Mouse (Mus musculus): ENCODE measurements around the gene Tmprss9. TPM values are rescaled to one million over a fixed set of nuclear protein-coding genes. Genes with fewer than 3 reads are reported as not detected.

Gene Tmprss9
- polyA plus RNA-seq, 1 experiment: 0.33 TPM

DNA sequence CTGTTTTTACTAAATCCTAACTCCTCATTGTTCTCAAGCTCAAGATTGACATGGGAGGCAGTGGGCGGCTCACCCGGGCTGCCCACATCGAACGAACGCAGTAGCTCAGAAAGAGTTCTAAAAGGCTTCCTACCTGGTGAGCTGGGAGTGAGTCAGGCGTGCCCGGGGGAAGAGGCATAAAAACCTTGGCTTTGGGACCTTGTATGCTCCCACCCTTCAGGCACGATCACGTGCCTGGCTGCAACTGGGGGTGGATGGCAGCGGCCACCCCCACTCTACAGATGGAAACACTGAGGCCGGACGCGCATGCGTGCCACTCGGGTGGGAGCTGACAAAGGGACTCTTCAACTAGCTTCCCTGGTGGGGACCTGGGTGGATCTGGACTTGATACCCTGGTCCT, 29.3 kb upstream of the Tmprss9 start:
- Histone ChIP-seq H3K4me1 (ENCODE audit: control insufficient read depth, insufficient read depth, low read length) (no peaks in the 10 kb centered on the region), H3K27ac (ENCODE audit: insufficient read depth, low read depth, low read length) (no peak overlapping the region), H3K27me3 (replicated peaks; ENCODE audit: control insufficient read depth, insufficient read depth, low read length) (no peaks in the 10 kb centered on the region; the same call in 1 of the 2 replicates), H3K4me3 (ENCODE audit: insufficient read depth, low read depth, low read length) (no peak overlapping the region), H3K36me3 (ENCODE audit: control insufficient read depth, insufficient read depth, low read length) (no peaks in the 10 kb centered on the region)
- DNase-seq: no peak
- WGBS: 77% methylated on average over 15 of the region's 15 CpGs
- no peak for TF ChIP-seq POLR2A (IDR thresholded peaks at IDR 0.05; ENCODE audit: low read depth, low read length)
- TF ChIP-seq CTCF (conservative IDR thresholded peaks at IDR 0.05; ENCODE audit: insufficient read depth, insufficient read length, low read depth, low read length): no peak

GRCm38 (mm10) chr10:80843087-80843930, 28.3 kb upstream of the Tmprss9 start:
- TF ChIP-seq CTCF (conservative IDR thresholded peaks at IDR 0.05; ENCODE audit: insufficient read depth, insufficient read length, low read depth, low read length): no peak
- no peak for TF ChIP-seq POLR2A (IDR thresholded peaks at IDR 0.05; ENCODE audit: low read depth, low read length)
- no peaks in the 10 kb centered on the region for H3K36me3 ChIP-seq (ENCODE audit: control insufficient read depth, insufficient read depth, low read length)
- H3K27ac ChIP-seq (ENCODE audit: insufficient read depth, low read depth, low read length): no peak overlapping the region
- no peaks in the 10 kb centered on the region; the same call in 1 of the 2 replicates for H3K27me3 ChIP-seq (replicated peaks; ENCODE audit: control insufficient read depth, insufficient read depth, low read length)
- 12% methylated on average over 32 of the region's 32 CpGs for WGBS
- H3K4me1 ChIP-seq (ENCODE audit: control insufficient read depth, insufficient read depth, low read length): no peaks in the 10 kb centered on the region
- no peak for DNase-seq
- no peak overlapping the region for H3K4me3 ChIP-seq (ENCODE audit: insufficient read depth, low read depth, low read length)

- Histone ChIP-seq H3K27ac (ENCODE audit: insufficient read depth, low read depth, low read length) (no peak within 1 kb of the TSS), H3K4me3 (ENCODE audit: insufficient read depth, low read depth, low read length) (no peak within 1 kb of the TSS), H3K27me3 (replicated peaks; ENCODE audit: control insufficient read depth, insufficient read depth, low read length) (no peaks in the 10 kb centered on the region; the same call in 1 of the 2 replicates), H3K4me1 (ENCODE audit: control insufficient read depth, insufficient read depth, low read length) (no peaks in the 10 kb centered on the region), H3K36me3 (ENCODE audit: control insufficient read depth, insufficient read depth, low read length) (no peaks in the 10 kb centered on the region)
- no peak for DNase-seq
- TF ChIP-seq POLR2A (IDR thresholded peaks at IDR 0.05; ENCODE audit: low read depth, low read length): no peak
- 4% methylated on average over 51 of the region's 51 CpGs for WGBS
These were observed 27.6 kb upstream of the Tmprss9 start, which contains the start of gene Lingo3 for GRCm38 (mm10) chr10:80843931-80844547. Gene Lingo3 (minus strand): TSS chr10:80844039.

DNA sequence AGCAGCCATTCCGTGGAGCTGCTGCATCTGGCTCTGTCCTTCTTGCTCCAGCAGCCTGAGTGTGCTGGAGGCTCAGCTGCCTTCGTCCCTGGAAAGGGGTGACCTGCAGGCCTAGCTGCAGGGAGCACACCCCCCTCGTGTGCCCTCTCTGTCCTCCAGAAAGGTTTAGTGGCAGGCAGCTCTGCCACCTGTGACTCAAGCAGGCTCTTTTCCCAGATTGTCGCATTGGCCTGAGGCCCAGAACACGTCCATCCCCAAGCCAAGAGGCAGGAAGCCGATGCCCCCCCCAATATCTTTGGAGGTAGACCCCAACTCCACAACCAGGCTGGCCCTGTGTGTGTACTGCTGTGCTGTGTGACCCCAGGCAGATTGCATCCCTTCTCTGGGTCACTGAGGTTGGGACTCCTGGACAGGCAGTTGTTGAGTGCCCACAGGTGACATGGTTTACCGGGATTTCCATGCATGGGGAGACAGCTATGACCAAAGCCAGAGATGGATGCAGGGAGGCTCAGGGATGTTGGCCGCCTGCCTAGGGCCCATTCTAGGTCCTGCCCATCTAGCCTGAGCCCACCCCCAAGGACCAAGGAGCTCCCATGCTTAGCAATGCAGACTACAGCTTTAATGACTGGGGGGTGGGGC, 26.5 kb upstream of the Tmprss9 start:
- Histone ChIP-seq H3K4me1 (ENCODE audit: control insufficient read depth, insufficient read depth, low read length) (no peaks in the 10 kb centered on the region), H3K27me3 (replicated peaks; ENCODE audit: control insufficient read depth, insufficient read depth, low read length) (no peaks in the 10 kb centered on the region; the same call in 1 of the 2 replicates), H3K36me3 (ENCODE audit: control insufficient read depth, insufficient read depth, low read length) (no peaks in the 10 kb centered on the region), H3K27ac (ENCODE audit: insufficient read depth, low read depth, low read length) (no peak overlapping the region), H3K4me3 (ENCODE audit: insufficient read depth, low read depth, low read length) (no peak overlapping the region)
- no peak for DNase-seq
- TF ChIP-seq CTCF (conservative IDR thresholded peaks at IDR 0.05; ENCODE audit: insufficient read depth, insufficient read length, low read depth, low read length): no peak
- TF ChIP-seq POLR2A (IDR thresholded peaks at IDR 0.05; ENCODE audit: low read depth, low read length): no peak
- WGBS: 63% methylated on average over 8 of the region's 8 CpGs

DNA sequence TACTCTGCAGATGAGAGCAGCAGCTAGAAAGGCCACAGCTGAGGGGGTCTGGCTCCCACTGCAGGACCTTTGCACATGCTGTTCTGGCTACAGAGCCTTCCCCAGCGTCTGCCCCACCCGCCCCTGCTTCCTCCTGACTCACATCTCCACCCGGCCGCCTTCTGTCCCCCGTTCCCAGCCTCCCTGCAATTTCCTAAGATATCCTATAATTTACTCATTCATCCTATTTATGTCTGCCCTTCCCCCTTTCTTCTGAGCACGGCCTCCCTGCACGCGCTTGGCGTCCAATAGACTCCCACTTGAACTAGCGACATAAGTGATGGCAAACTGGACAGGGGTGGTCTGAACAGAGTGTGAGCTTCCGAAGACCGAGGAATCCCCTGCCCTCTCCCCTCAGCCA, 25.9 kb upstream of the Tmprss9 start:
- no peak for DNase-seq
- Histone ChIP-seq H3K4me3 (ENCODE audit: insufficient read depth, low read depth, low read length) (no peak overlapping the region), H3K27ac (ENCODE audit: insufficient read depth, low read depth, low read length) (no peak overlapping the region), H3K36me3 (ENCODE audit: control insufficient read depth, insufficient read depth, low read length) (no peaks in the 10 kb centered on the region), H3K27me3 (replicated peaks; ENCODE audit: control insufficient read depth, insufficient read depth, low read length) (no peaks in the 10 kb centered on the region; the same call in 1 of the 2 replicates), H3K4me1 (ENCODE audit: control insufficient read depth, insufficient read depth, low read length) (no peaks in the 10 kb centered on the region)
- 63% methylated on average over 12 of the region's 12 CpGs for WGBS
- no peak for TF ChIP-seq CTCF (conservative IDR thresholded peaks at IDR 0.05; ENCODE audit: insufficient read depth, insufficient read length, low read depth, low read length)
- TF ChIP-seq POLR2A (IDR thresholded peaks at IDR 0.05; ENCODE audit: low read depth, low read length): no peak

DNA sequence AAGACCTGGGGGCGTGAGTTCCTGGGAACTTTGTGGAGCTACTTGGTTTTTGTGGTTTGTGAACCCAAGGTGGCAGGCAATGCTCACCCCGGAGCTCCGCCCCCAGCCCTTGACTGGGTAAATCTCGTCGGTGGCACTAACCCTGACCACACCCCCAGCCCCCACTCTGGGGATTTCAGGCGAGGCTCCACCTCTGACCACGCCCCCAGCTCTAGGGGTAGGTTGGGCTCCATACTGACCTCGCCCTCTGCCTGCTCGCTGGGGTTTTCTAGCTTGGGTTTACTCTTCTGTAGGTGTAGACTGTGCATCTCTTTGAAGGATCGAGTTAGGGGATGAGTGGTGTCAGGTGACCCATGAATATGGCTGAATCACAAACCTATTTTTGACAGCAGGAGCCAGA, 23.1 kb upstream of the Tmprss9 start:
- Histone ChIP-seq H3K27me3 (replicated peaks; ENCODE audit: control insufficient read depth, insufficient read depth, low read length) (no peaks in the 10 kb centered on the region; the same call in 1 of the 2 replicates), H3K4me1 (ENCODE audit: control insufficient read depth, insufficient read depth, low read length) (no peaks in the 10 kb centered on the region), H3K4me3 (ENCODE audit: insufficient read depth, low read depth, low read length) (no peak overlapping the region), H3K27ac (ENCODE audit: insufficient read depth, low read depth, low read length) (no peak overlapping the region), H3K36me3 (ENCODE audit: control insufficient read depth, insufficient read depth, low read length) (no peaks in the 10 kb centered on the region)
- 17% methylated on average over 10 of the region's 10 CpGs for WGBS
- TF ChIP-seq CTCF (conservative IDR thresholded peaks at IDR 0.05; ENCODE audit: insufficient read depth, insufficient read length, low read depth, low read length) (no peak), POLR2A (IDR thresholded peaks at IDR 0.05; ENCODE audit: low read depth, low read length) (no peak)
- DNase-seq: peak; percentile 58
